Mouse (Mus musculus) stomach, embryonic 16.5 days (tissue): ENCODE data around the gene Met. TPM values are rescaled to one million over a fixed set of nuclear protein-coding genes. Genes with fewer than 3 reads are reported as not detected.

Experiments used
- ATAC-seq: fragments of 200-750 bp; cut with Nextera tagmentation; 2 replicates; pipeline ENCODE4 v1.8.0; 2017; ENCODE audit warnings: moderate number of reproducible peaks, moderate TSS enrichment; ENCODE audit not compliant: insufficient read depth, low FRiP score
- H3K27ac ChIP-seq: fragments of 300-500 bp; sonication (generic); 2 replicates; pipeline ENCODE4 v1.5.1; 2014; ENCODE audit warnings: low read length
- H3K27me3 ChIP-seq: fragments of 300-500 bp; sonication (generic); 2 replicates; pipeline ENCODE4 v1.6.1; 2014; ENCODE audit warnings: low read length, control low read depth, mixed read lengths; ENCODE audit not compliant: control insufficient read depth, insufficient read depth
- H3K36me3 ChIP-seq: fragments of 300-500 bp; sonication (generic); 2 replicates; pipeline ENCODE4 v1.6.1; 2014; ENCODE audit warnings: low read length; ENCODE audit not compliant: control insufficient read depth, insufficient read depth
- H3K4me1 ChIP-seq: fragments of 300-500 bp; sonication (generic); 2 replicates; pipeline ENCODE4 v1.6.1; 2014; ENCODE audit warnings: low read length, control low read depth, mixed read lengths; ENCODE audit not compliant: control insufficient read depth, insufficient read depth
- H3K4me2 ChIP-seq: fragments of 300-500 bp; sonication (generic); 2 replicates; pipeline ENCODE4 v1.6.1; 2014; ENCODE audit warnings: low read depth, low read length, mixed read lengths
- H3K4me3 ChIP-seq: fragments of 300-500 bp; sonication (generic); replicated peaks from 2 replicates; pipeline ENCODE4 v1.5.1; 2014; ENCODE audit warnings: mild to moderate bottlenecking, low read length
- H3K9ac ChIP-seq: fragments of 300-500 bp; sonication (generic); 2 replicates; pipeline ENCODE4 v1.6.1; 2014; ENCODE audit warnings: low read length
- H3K9me3 ChIP-seq: fragments of 300-500 bp; sonication (generic); replicated peaks from 2 replicates; pipeline ENCODE4 v1.6.1; 2016; ENCODE audit warnings: low read length, control low read depth; ENCODE audit not compliant: control insufficient read depth
- WGBS: fragments of 180-500 bp; shearing (Covaris S2); extraction: QIAGEN DNeasy Blood & Tissue Kit; methylation state at CpG from one replicate; pipeline ENCODE4 v1.1.7; 2014; 5-methylcytosine and 5-hydroxymethylcytosine counted together
- polyA plus RNA-seq: library from polyadenylated mRNA; unstranded; fragments of >200 nt; fragmentation: Nextera tagmentation; extraction: Ambion mirVana; gene quantifications from 2 replicates; pipeline ENCODE4 v1.2.1, GENCODE M21; 2015

Met gene
- polyA plus RNA-seq, 1 experiment from 2014 or later, result 12.3 TPM

- Histone ChIP-seq H3K4me1 (peaks cover 7% of the 10 kb centered on the region; the same call in 1 of the 2 replicates), H3K27ac (no peak overlapping the region), H3K9ac (no peak overlapping the region), H3K36me3 (no peaks in the 10 kb centered on the region), H3K4me2 (no peak overlapping the region), H3K4me3 (no peak overlapping the region), H3K27me3 (no peaks in the 10 kb centered on the region), H3K9me3 (no peaks in the 10 kb centered on the region)
- ATAC-seq, result no peak
- 45% methylated on average over 1 of the region's 1 CpGs for WGBS
Measured at GRCm38 (mm10) chr6:17502311-17502710, 38.7 kb downstream of the Met start.

- Histone ChIP-seq H3K4me2 (no peak overlapping the region), H3K36me3 (no peaks in the 10 kb centered on the region), H3K9me3 (no peaks in the 10 kb centered on the region), H3K4me3 (no peak overlapping the region), H3K27ac (no peak overlapping the region), H3K27me3 (no peaks in the 10 kb centered on the region), H3K9ac (no peak overlapping the region), H3K4me1 (peaks cover 4% of the 10 kb centered on the region; the same call in 1 of the 2 replicates)
- ATAC-seq, result peak; percentile 80
- 36% methylated on average over 3 of the region's 3 CpGs for WGBS
Measured at GRCm38 (mm10) chr6:17503724-17504123, 40.1 kb downstream of the Met start.

GRCm38 (mm10) chr6:17505530-17505929 is 41.9 kb downstream of the Met start:
- no peaks in the 10 kb centered on the region for H3K9me3 ChIP-seq
- no peak overlapping the region for H3K4me2 ChIP-seq
- H3K4me1 ChIP-seq, result no peaks in the 10 kb centered on the region
- no peak overlapping the region for H3K4me3 ChIP-seq
- ATAC-seq, result no peak
- no peaks in the 10 kb centered on the region for H3K27me3 ChIP-seq
- 75% methylated on average over 3 of the region's 3 CpGs for WGBS
- H3K27ac ChIP-seq, result no peak overlapping the region
- no peak overlapping the region for H3K9ac ChIP-seq
- H3K36me3 ChIP-seq, result no peaks in the 10 kb centered on the region

- Histone ChIP-seq H3K9ac (no peak overlapping the region), H3K4me2 (no peak overlapping the region), H3K36me3 (no peaks in the 10 kb centered on the region), H3K4me3 (no peak overlapping the region), H3K4me1 (no peaks in the 10 kb centered on the region), H3K27ac (no peak overlapping the region), H3K27me3 (no peaks in the 10 kb centered on the region), H3K9me3 (no peaks in the 10 kb centered on the region)
- peak; percentile 69 for ATAC-seq
- 56% methylated on average over 2 of the region's 2 CpGs for WGBS
Measured at GRCm38 (mm10) chr6:17506831-17507230, 43.2 kb downstream of the Met start.

DNA sequence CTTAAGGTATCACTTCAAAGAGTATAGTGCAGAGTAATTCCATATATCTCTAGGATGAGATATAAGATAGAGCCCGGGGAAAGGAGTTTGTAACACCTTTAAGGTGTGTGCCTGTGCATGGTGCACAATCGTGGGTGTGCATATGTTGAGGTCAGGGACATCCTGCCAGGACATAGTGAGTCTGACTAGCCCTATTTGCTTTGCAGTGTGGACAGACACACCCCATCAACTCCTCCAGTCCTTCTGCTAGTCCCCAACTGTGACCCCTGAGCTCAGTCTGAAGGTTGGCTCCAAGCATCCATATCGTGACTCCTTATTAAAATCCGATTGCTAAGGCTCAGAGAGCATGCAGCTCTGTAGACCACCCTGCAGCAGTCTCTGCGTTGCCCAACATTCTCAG is 44.6 kb downstream of the Met start:
- H3K9ac ChIP-seq, result no peak overlapping the region

DNA sequence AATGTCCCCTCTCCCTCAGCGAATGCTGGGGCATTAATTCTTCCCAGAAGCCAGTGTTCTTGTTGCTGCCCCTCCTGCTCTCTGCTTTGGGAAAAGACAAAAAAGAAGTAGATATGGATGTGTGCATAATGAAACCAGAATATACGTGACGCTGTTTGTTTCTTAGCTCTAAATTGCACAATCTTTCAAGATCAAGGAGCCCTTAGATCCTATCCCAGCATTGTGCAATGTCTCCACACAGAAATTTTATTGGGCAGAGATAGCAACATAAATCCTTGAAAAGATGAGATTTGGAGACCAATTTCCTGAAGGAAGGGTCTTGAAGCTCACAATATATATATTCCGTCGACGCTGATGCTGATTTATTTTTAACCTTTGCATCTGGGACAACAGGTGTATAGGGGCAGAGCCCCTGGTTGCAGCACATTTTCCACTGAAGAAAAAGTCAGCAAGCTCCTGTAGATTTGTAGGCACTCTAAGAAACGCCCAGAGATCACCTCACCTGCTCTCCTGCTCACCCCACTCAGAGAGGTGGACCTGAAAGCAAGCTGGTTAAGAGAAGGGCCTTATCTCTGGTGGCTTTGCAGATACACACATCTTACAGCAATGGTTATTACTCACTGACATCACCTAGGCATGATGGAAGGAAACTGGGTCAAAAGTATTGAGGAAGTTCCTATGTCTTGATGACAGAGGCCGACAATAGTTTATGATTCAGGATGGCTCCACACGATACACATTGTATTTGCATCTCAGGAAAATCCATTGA is 45.2 kb downstream of the Met start:
- WGBS, result 73% methylated on average over 9 of the region's 9 CpGs
- H3K4me1 ChIP-seq, result no peaks in the 10 kb centered on the region
- H3K27me3 ChIP-seq, result no peaks in the 10 kb centered on the region
- no peaks in the 10 kb centered on the region for H3K36me3 ChIP-seq
- H3K4me2 ChIP-seq, result no peak overlapping the region
- no peak overlapping the region for H3K9ac ChIP-seq
- no peak overlapping the region for H3K27ac ChIP-seq
- no peak overlapping the region for H3K4me3 ChIP-seq
- H3K9me3 ChIP-seq, result no peaks in the 10 kb centered on the region
- no peak for ATAC-seq

More for the DNA sequence above, 44.6 kb downstream of the Met start:
- no peaks in the 10 kb centered on the region for H3K4me1 ChIP-seq
- ATAC-seq, result peak; percentile 54; the same call in 1 of the 2 replicates
- H3K27me3 ChIP-seq, result no peaks in the 10 kb centered on the region
- WGBS, result 50% methylated on average over 5 of the region's 5 CpGs
- no peak overlapping the region for H3K27ac ChIP-seq
- H3K4me2 ChIP-seq, result no peak overlapping the region
- no peaks in the 10 kb centered on the region for H3K9me3 ChIP-seq
- no peak overlapping the region for H3K4me3 ChIP-seq
- H3K36me3 ChIP-seq, result no peaks in the 10 kb centered on the region

DNA sequence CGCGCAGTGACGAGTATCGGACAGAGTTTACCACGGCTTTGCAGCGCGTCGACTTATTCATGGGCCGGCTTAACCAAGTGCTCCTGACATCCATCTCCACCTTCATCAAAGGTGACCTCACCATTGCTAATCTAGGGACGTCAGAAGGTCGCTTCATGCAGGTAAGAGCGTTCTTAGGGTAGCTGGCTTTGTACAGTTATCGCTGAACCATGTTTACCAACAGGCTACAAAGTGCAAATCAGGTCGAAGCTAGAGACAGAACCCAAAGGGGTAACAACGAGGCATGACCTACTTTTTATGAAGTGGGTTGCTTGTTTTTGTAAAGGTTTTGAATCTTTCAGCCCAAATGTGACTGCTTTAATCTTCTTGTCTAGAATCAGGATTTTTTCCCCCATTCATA is 49.8 kb downstream of the Met start:
- H3K9me3 ChIP-seq, result no peaks in the 10 kb centered on the region
- peaks cover 17% of the 10 kb centered on the region for H3K4me1 ChIP-seq
- WGBS, result 89% methylated on average over 15 of the region's 15 CpGs
- no peak overlapping the region for H3K27ac ChIP-seq
- no peaks in the 10 kb centered on the region for H3K27me3 ChIP-seq
- H3K4me3 ChIP-seq, result no peak overlapping the region
- no peak overlapping the region for H3K4me2 ChIP-seq
- no peak for ATAC-seq
- H3K36me3 ChIP-seq, result no peaks in the 10 kb centered on the region
- no peak overlapping the region for H3K9ac ChIP-seq

DNA sequence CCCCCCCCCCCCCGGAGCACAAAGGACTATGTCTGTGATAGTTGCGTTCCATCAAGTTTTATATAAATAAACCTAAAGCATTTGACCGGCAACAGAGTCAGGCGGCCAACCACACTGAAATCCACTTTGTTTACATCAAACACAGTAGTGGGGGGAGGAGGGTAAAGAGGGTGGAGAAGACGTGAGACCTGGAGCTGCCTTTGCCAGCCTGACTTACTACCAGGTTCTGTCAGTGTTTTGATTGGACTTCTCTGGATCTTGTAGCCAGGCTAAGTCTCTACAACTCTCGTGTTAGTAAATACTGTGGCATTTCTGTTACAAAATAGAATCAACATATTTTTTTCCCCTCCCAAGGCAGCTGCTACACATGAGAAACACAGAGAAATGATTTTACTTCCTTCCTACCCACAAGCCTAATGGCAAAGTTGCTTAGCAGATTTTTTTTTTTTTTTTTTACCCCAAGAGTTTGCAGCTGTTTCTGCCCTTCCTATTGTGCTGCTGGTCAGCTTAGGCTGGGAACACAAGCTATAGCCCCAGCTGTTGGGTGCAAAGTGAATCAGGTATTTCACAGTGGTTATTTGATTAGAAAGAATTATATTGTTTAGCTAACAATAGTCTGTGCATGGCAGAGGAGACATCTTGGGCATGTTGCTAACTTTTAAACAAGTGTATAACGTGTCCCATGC is 52.3 kb downstream of the Met start:
- WGBS, result 11% methylated on average over 7 of the region's 7 CpGs
- peak overlapping the region; percentile 60 for H3K27ac ChIP-seq
- H3K4me2 ChIP-seq, result peak overlapping the region; percentile 35
- H3K27me3 ChIP-seq, result no peaks in the 10 kb centered on the region
- peak; percentile 44; the same call in 1 of the 2 replicates for ATAC-seq
- H3K9me3 ChIP-seq, result no peaks in the 10 kb centered on the region
- no peaks in the 10 kb centered on the region for H3K36me3 ChIP-seq
- no peak overlapping the region; the same call in 1 of the 2 replicates for H3K4me3 ChIP-seq
- H3K9ac ChIP-seq, result no peak overlapping the region
- H3K4me1 ChIP-seq, result peaks cover 17% of the 10 kb centered on the region
